Mouse (Mus musculus) ES-Bruce4 (cell line): ENCODE results near the gene Sphk1.

Experiments used
- CTCF ChIP-seq: IDR thresholded peaks from one replicate; pipeline ENCODE4 v1.8.1; 2011; ENCODE audit warnings: low read depth, low read length
- EP300 ChIP-seq: IDR thresholded peaks from 2 replicates; pipeline ENCODE4 v1.6.1; 2011; ENCODE audit warnings: low read depth, low read length; ENCODE audit not compliant: insufficient read depth
- POLR2A ChIP-seq: IDR thresholded peaks from one replicate; pipeline ENCODE4 v1.8.1; 2011; ENCODE audit warnings: low read length; ENCODE audit not compliant: insufficient read depth

- TF ChIP-seq CTCF = no peak
- no peak for TF ChIP-seq EP300
- no peak for TF ChIP-seq POLR2A
Measured at GRCm38 (mm10) chr11:116531371-116532191, 856 bp downstream of the Sphk1 start.
